Mouse (Mus musculus) E14TG2a.4 (cell line): ENCODE measurements around the gene Fam198b.

Source experiments
- H3K27me3 ChIP-seq: 2 replicates; pipeline ENCODE4 v1.6.1; 2014; ENCODE audit warnings: low read length, control low read depth; ENCODE audit not compliant: insufficient read depth
- H3K36me3 ChIP-seq: 2 replicates; pipeline ENCODE4 v1.6.1; 2014; ENCODE audit warnings: low read length, control low read depth; ENCODE audit not compliant: insufficient read depth
- H3K4me1 ChIP-seq: replicated peaks from 2 replicates; pipeline ENCODE4 v1.6.1; 2014; ENCODE audit warnings: low read depth, low read length, control low read depth
- H3K4me3 ChIP-seq: replicated peaks from 2 replicates; pipeline ENCODE4 v1.5.1; 2014; ENCODE audit warnings: mild to moderate bottlenecking, low read length
- H3K9me3 ChIP-seq: 2 replicates; pipeline ENCODE4 v1.6.1; 2014; ENCODE audit warnings: low read length, control low read depth
- CTCF ChIP-seq: conservative IDR thresholded peaks from 2 replicates; pipeline ENCODE4 v1.5.1; 2014; ENCODE audit warnings: low read length
- NANOG ChIP-seq: IDR thresholded peaks from 2 replicates; pipeline ENCODE4 v1.6.1; 2014; ENCODE audit warnings: borderline replicate concordance, low read length, mixed read lengths
- POU5F1 ChIP-seq: IDR thresholded peaks from 2 replicates; pipeline ENCODE4 v1.6.1; 2014; ENCODE audit warnings: low read length, borderline replicate concordance

The Fam198b gene

DNA sequence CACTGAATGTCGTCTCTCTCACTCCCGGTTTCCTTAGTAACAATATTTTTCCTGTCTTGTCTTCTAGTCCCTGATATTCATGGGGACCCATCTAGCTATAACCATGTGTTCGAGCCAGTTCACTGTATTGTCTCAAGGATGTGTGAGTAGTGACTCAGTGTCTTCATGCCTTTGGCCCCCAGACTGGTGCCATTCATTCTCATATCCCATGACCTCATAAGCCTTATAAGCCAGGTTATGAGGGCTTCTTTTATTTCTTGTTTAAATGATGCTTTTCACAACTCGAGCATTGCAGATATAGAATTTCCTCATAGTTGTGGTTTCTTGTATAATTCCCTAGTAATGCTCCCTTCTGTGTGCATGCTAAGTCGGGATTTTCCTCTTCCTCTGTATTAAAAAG is 31.9 kb downstream of the Fam198b start:
- H3K36me3 ChIP-seq, result no peaks in the 10 kb centered on the region
- H3K4me3 ChIP-seq, result no peak overlapping the region
- H3K9me3 ChIP-seq, result no peaks in the 10 kb centered on the region
- no peaks in the 10 kb centered on the region for H3K4me1 ChIP-seq
- no peaks in the 10 kb centered on the region for H3K27me3 ChIP-seq
- TF ChIP-seq CTCF (no peak), POU5F1 (no peak), NANOG (no peak)

DNA sequence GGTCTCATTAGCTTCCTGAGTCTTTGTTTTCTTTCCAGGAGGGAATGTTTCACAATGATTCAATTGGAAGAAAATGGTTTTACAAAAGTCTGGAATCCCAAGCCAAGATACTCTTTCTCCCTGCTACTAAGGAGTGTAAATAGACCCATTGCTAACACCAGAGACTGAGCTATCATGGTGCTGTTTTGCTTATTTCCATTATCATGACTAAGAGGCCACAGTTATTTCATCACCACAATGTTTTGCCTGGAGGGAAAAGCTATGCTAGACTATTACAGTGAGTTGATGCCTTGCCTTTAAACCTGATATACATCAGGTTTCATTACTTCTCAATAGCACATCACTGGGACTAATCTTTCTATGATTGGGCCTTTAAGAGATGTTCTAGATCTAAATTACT is 34.4 kb downstream of the Fam198b start:
- no peaks in the 10 kb centered on the region for H3K9me3 ChIP-seq
- H3K4me3 ChIP-seq, result no peak overlapping the region
- TF ChIP-seq POU5F1 (no peak), NANOG (no peak), CTCF (no peak)
- no peaks in the 10 kb centered on the region for H3K4me1 ChIP-seq
- H3K27me3 ChIP-seq, result no peaks in the 10 kb centered on the region
- no peaks in the 10 kb centered on the region for H3K36me3 ChIP-seq

DNA sequence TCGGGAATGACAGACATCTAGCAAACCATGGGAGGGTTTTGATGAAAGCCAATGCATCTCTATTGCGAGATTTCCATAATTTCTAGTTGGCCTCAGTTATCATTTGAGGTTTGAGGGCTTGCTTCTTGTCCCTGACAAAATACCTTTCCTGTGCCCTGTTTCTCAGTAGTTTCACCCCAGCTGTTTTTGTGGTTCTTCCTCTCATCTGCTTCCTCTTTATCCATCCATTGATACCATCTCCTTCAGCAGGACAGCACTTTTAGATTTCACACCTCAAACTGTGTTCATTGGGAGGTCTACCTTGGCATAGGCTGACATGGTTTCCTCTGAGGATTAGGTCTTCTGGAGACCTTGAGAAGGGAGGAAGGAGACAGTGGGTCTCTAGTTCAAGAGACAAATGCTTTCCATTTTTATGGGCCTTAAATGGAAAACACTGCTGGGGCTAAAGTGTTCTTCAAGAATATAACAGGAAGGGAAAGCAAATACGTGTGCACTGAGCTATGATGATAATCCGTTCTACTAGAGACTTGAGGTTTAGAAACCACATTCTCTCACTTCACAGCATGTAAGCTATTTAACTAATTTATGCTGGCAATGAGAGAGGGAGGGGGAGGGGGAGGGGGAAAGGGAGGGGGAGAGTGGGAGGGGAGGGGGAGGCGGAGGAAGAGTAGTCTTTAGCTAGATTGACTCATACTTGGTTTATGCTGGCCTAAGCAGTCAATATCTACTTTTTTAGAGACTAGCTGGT is 41.8 kb downstream of the Fam198b start:
- Histone ChIP-seq H3K36me3 (no peaks in the 10 kb centered on the region), H3K27me3 (no peaks in the 10 kb centered on the region), H3K9me3 (no peaks in the 10 kb centered on the region), H3K4me3 (no peak overlapping the region), H3K4me1 (0 out of 2 replicates have a peak, but pooled peaks cover 4% of the 10 kb centered on the region)
- no peak for TF ChIP-seq NANOG
- TF ChIP-seq CTCF, result no peak

GRCm38 (mm10) chr3:79927050-79927449 is 42.7 kb downstream of the Fam198b start:
- Histone ChIP-seq H3K4me1 (0 out of 2 replicates have a peak, but pooled peaks cover 4% of the 10 kb centered on the region), H3K9me3 (no peaks in the 10 kb centered on the region), H3K36me3 (no peaks in the 10 kb centered on the region), H3K4me3 (no peak overlapping the region), H3K27me3 (no peaks in the 10 kb centered on the region)
- TF ChIP-seq NANOG (no peak), CTCF (no peak), POU5F1 (no peak)

GRCm38 (mm10) chr3:79928409-79928808 is 44.1 kb downstream of the Fam198b start:
- Histone ChIP-seq H3K36me3 (no peaks in the 10 kb centered on the region), H3K4me3 (no peak overlapping the region), H3K9me3 (no peaks in the 10 kb centered on the region), H3K4me1 (0 out of 2 replicates have a peak, but pooled peaks cover 4% of the 10 kb centered on the region), H3K27me3 (no peaks in the 10 kb centered on the region)
- TF ChIP-seq CTCF (no peak), NANOG (no peak), POU5F1 (no peak)

DNA sequence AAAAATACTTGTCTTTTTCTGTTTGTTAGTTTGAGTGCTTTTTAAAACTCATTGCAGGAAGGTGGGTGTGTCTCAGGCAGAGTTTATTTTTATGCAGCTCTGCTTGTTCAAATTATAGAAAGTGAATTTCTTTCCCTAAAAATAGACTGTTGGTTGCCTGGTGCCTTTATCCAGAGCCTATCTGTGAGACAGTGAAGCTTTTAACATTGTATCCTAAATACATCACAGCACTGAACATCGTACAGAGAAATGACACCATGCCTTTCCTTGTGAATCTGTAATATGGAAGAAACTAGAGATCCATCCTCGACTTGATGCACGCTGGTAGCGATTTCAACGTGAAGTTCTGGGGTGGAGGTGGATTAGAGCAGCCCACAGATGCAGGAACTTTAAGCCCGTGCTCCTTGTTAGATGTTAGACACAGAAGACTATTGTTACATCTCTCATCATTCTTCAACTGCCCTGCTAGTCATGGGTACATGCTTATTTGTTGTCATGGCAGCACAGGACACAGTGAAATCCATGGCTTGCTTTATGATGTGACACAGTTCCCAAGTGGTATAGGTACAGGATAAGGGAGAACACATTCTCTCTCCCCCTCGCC is 45.9 kb downstream of the Fam198b start:
- H3K9me3 ChIP-seq, result no peaks in the 10 kb centered on the region
- 0 out of 2 replicates have a peak, but pooled peaks cover 4% of the 10 kb centered on the region for H3K4me1 ChIP-seq
- H3K27me3 ChIP-seq, result no peaks in the 10 kb centered on the region
- TF ChIP-seq NANOG (no peak), POU5F1 (no peak), CTCF (no peak)
- H3K36me3 ChIP-seq, result no peaks in the 10 kb centered on the region
- no peak overlapping the region for H3K4me3 ChIP-seq

- no peaks in the 10 kb centered on the region for H3K27me3 ChIP-seq
- no peak overlapping the region for H3K4me3 ChIP-seq
- H3K9me3 ChIP-seq, result no peaks in the 10 kb centered on the region
- TF ChIP-seq POU5F1, result no peak
- TF ChIP-seq CTCF, result no peak
- no peak for TF ChIP-seq NANOG
- no peaks in the 10 kb centered on the region for H3K36me3 ChIP-seq
- H3K4me1 ChIP-seq, result no peaks in the 10 kb centered on the region
Observed at GRCm38 (mm10) chr3:79936213-79936612, 51.9 kb downstream of the Fam198b start.

GRCm38 (mm10) chr3:79936730-79937447 is 52.6 kb downstream of the Fam198b start:
- no peaks in the 10 kb centered on the region for H3K4me1 ChIP-seq
- H3K4me3 ChIP-seq, result no peak overlapping the region
- no peaks in the 10 kb centered on the region for H3K27me3 ChIP-seq
- no peak for TF ChIP-seq CTCF
- TF ChIP-seq NANOG, result no peak
- no peak for TF ChIP-seq POU5F1
- H3K9me3 ChIP-seq, result no peaks in the 10 kb centered on the region
- no peaks in the 10 kb centered on the region for H3K36me3 ChIP-seq
